Mouse (Mus musculus) stomach, postnatal 0 days (tissue): Measurements from ENCODE around the gene Mst1r.

Experiments
- CTCF ChIP-seq: IDR thresholded peaks from 2 replicates; pipeline ENCODE4 v1.5.1; 2016; ENCODE audit warnings: antibody characterized with exemption, low read depth, mild to moderate bottlenecking, moderate library complexity
- EP300 ChIP-seq: optimal IDR thresholded peaks from 2 replicates; pipeline ENCODE3; 2016; ENCODE audit warnings: antibody characterized with exemption

- no peak for TF ChIP-seq CTCF
- no peak for TF ChIP-seq EP300
Measured at GRCm38 (mm10) chr9:107890260-107890659, 16.4 kb upstream of the Mst1r start.
